Mouse (Mus musculus) forebrain, postnatal 0 days (tissue): ENCODE data around the gene 4931428L18Rik. TPM values are rescaled to one million over a fixed set of nuclear protein-coding genes. Genes with fewer than 3 reads are reported as not detected.
A peak's percentile ranks its signal among the peaks of the same experiment; 100 is the strongest.

Experiments
- ATAC-seq: fragments of 200-750 bp; cut with Nextera tagmentation; 2 replicates; pipeline ENCODE4 v1.8.0; 2017; ENCODE audit warnings: mild to moderate bottlenecking, moderate library complexity
- DNase-seq: peaks from one replicate; pipeline ENCODE4 v3.0.0-alpha.2; 2015
- H3K27ac ChIP-seq: fragments of 300-500 bp; sonication (generic); 2 replicates; pipeline ENCODE4 v1.5.1; 2014; ENCODE audit warnings: low read depth, mild to moderate bottlenecking, antibody characterized with exemption, low read length, moderate library complexity, mixed read lengths
- H3K27me3 ChIP-seq: fragments of 300-500 bp; sonication (generic); 2 replicates; pipeline ENCODE4 v1.6.1; 2014; ENCODE audit warnings: mild to moderate bottlenecking, low read length, mixed read lengths; ENCODE audit not compliant: insufficient read depth
- H3K36me3 ChIP-seq: fragments of 300-500 bp; sonication (generic); 2 replicates; pipeline ENCODE4 v1.6.1; 2014; ENCODE audit warnings: mild to moderate bottlenecking, moderate library complexity; ENCODE audit not compliant: insufficient read depth
- H3K4me1 ChIP-seq: fragments of 300-500 bp; sonication (generic); 2 replicates; pipeline ENCODE4 v1.6.1; 2014; ENCODE audit warnings: antibody characterized with exemption; ENCODE audit not compliant: insufficient read depth
- H3K4me2 ChIP-seq: fragments of 300-500 bp; sonication (generic); 2 replicates; pipeline ENCODE4 v1.6.1; 2014; ENCODE audit warnings: low read depth, mild to moderate bottlenecking, moderate library complexity
- H3K4me3 ChIP-seq: fragments of 300-500 bp; sonication (generic); 2 replicates; pipeline ENCODE4 v1.5.1; 2014; ENCODE audit warnings: low read depth, low read length, mixed read lengths
- H3K9ac ChIP-seq: fragments of 300-500 bp; sonication (generic); 2 replicates; pipeline ENCODE4 v1.6.1; 2014; ENCODE audit warnings: mild to moderate bottlenecking
- H3K9me3 ChIP-seq: fragments of 300-500 bp; sonication (generic); 2 replicates; pipeline ENCODE4 v1.6.1; 2016; ENCODE audit warnings: low read length
- CTCF ChIP-seq: sonication (generic); IDR thresholded peaks from 2 replicates; pipeline ENCODE4 v1.5.1; 2016; ENCODE audit warnings: antibody characterized with exemption, control low read depth, low read depth
- WGBS: fragments of 180-500 bp; shearing (Covaris S2); extraction: QIAGEN DNeasy Blood & Tissue Kit; methylation state at CpG from one replicate; pipeline ENCODE4 v1.1.7; 2014; 5-methylcytosine and 5-hydroxymethylcytosine counted together
- polyA plus RNA-seq: library from polyadenylated mRNA; unstranded; fragments of >200 nt; fragmentation: Nextera tagmentation; extraction: Ambion mirVana; gene quantifications from 2 replicates; pipeline ENCODE4 v1.2.1, GENCODE M21; 2015
- total RNA-seq: library from RNA; depleted of rRNA; stranded (reverse); fragments of >200 nt; gene quantifications from 2 replicates; pipeline ENCODE4 v1.2.3, GENCODE M21; 2014

The 4931428L18Rik gene
- total and polyA plus RNA-seq, 2 experiments from 2014 or later, result not detected

DNA sequence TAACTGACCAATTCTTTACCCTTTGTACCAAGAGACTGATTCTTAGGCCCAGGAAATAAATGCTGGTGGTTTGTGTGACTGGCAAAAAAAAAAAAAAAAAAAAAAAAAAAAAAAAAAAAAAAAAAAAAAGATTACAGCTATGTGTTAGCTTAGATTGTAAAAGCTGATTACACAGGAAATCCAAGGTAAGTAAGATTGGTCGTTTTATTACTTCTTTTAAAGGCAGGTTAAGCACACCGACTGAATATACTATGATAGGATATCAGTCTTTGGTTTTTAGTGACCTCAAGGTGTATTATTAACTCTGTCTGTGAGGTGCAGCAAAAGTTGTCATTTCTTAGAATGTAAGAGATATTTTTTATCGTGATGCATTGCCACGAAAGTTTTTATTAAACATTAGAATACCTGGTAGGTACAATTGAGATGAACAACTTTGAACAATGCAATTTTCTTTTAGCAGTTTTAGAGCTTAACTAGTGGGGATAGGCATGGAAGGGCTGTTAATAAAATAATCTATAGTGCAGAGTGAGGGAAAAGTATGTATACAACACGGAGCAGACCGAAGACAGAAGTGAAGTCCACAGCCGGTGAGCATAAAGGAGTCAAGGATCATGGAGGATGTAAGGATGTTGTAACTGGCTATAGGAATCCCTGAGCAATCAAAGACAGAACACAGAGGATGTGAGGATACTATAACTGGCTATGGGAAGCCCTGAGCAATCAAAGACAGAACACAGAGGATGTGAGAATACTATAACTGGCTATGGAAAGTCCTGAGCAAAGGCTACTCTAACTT is 57.0 kb downstream of the 4931428L18Rik start:
- DNase-seq (no peak), ATAC-seq (no peak)
- no peaks in the 10 kb centered on the region for H3K36me3 ChIP-seq
- no peaks in the 10 kb centered on the region for H3K27me3 ChIP-seq
- H3K4me1 ChIP-seq, result no peaks in the 10 kb centered on the region
- no peak overlapping the region for H3K4me3 ChIP-seq
- 92% methylated on average over 7 of the region's 7 CpGs for WGBS
- no peak overlapping the region for H3K4me2 ChIP-seq
- no peak overlapping the region for H3K27ac ChIP-seq
- H3K9me3 ChIP-seq, result no peaks in the 10 kb centered on the region
- H3K9ac ChIP-seq, result no peak overlapping the region
- TF ChIP-seq CTCF, result no peak

DNA sequence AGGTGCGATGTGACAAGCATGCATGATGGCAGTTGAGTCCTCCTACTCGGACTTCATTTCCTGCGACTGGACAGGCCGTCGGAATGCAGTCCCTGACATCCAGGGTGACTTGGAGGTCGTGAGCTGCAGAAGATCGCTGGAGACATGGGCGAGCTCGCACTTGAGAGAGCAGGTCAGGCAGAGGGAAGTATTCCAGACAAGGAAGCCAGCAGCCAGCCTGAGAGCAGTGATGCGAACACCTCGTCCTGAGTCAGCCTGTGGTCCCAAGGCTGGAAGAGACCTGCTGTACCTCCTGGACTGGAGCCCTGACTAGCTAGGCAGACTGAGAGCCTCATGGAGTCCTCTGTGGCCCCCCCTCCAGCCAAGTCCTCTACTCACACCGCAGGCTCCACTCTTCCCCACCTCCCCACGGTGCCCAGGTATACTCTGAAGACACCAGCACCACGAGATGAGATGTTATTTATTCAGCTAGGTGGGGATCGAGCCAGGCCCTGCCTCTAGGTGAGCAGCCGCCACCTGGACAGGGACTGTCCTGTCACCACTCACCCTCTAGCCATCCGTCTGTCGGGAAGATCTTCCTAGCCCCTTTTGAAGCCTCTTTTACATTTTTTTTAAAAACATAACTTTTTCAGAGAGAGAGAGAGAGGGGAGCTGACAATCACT is 57.8 kb downstream of the 4931428L18Rik start:
- Histone ChIP-seq H3K4me1 (no peaks in the 10 kb centered on the region), H3K4me3 (no peak overlapping the region)
- TF ChIP-seq CTCF, result no peak

DNA sequence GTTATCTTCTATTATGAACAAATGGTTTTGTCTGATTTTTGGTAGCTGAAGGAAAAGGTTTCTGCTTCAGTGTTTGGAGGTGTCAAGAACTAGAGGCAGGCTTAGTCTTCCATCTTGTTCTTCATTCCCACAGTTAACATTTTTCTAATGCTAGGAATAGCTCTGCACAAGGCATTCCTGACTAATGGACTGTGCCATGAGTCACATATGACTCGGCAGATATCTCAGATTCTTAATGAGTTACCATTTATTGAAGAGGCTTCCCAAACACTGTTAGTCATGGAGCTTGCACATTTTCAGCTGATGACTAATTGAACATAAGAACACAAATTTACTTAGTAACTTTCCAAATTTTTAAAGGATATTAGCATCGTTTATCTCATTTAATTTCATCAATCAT is 65.6 kb downstream of the 4931428L18Rik start:
- Histone ChIP-seq H3K27ac (no peak overlapping the region), H3K27me3 (no peaks in the 10 kb centered on the region), H3K36me3 (no peaks in the 10 kb centered on the region), H3K4me2 (no peak overlapping the region), H3K9me3 (no peaks in the 10 kb centered on the region), H3K9ac (no peak overlapping the region), H3K4me3 (no peak overlapping the region), H3K4me1 (no peaks in the 10 kb centered on the region)
- no peak for DNase-seq
- no peak for TF ChIP-seq CTCF
- WGBS, result 92% methylated on average over 2 of the region's 2 CpGs
- no peak for ATAC-seq

More for the DNA sequence above, 57.8 kb downstream of the 4931428L18Rik start:
- 85% methylated on average over 18 of the region's 18 CpGs for WGBS
- no peak for DNase-seq
- ATAC-seq, result no peak
- H3K27me3 ChIP-seq, result no peaks in the 10 kb centered on the region
- H3K4me2 ChIP-seq, result no peak overlapping the region
- H3K9me3 ChIP-seq, result no peaks in the 10 kb centered on the region
- no peak overlapping the region for H3K27ac ChIP-seq
- no peaks in the 10 kb centered on the region for H3K36me3 ChIP-seq
- H3K9ac ChIP-seq, result no peak overlapping the region

DNA sequence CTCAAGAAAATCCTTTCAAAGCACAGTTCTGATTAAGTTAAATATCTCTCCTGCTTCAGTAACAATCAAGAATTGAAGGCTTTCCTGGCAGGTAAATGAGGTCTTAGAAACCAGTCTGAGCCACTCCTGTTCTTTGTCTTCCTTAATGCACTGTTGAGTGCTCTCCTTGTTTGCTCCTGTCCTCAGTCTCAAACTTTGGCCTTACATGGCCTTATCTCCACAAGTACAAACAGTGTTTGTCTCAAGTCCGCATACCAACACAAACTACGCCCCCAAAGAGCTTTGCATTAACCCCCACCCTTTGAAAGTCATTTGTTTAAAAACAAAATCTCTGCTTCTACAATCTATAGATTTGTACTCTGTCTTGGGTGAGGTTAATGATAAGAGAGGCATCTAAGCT is 66.3 kb downstream of the 4931428L18Rik start:
- Histone ChIP-seq H3K4me3 (no peak overlapping the region), H3K27ac (no peak overlapping the region), H3K4me2 (no peak overlapping the region), H3K36me3 (no peaks in the 10 kb centered on the region), H3K9me3 (no peaks in the 10 kb centered on the region), H3K27me3 (no peaks in the 10 kb centered on the region), H3K4me1 (no peaks in the 10 kb centered on the region), H3K9ac (no peak overlapping the region)
- DNase-seq (no peak), ATAC-seq (no peak)
- no peak for TF ChIP-seq CTCF
- 89% methylated on average over 2 of the region's 2 CpGs for WGBS

DNA sequence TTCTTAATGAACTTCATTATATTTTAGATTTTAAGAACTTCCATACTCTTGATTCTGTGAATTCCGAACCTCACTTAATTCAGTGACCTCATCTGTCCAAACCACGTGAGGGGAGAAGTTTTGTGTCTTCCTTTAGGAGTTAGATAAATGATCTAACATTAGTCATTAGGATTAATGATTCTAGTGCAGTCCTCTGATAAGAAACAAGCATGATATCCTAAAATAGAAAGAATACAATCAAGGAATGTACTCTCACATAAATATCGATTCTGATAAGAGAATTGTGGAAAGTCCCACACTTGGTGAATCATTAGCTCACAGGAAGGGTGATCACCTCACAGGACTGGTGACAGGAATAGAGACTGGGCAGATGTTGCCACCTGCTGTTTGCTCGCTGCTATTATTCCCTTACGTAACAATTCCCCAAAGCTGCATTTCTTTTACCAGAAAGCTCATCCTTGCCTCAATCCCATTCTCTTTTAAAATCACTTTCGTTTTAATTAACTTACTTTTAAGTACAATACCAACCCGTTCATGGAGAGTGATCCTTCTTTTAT is 68.6 kb downstream of the 4931428L18Rik start:
- peak; percentile 86 for ATAC-seq
- peak; percentile 80 for TF ChIP-seq CTCF

DNA sequence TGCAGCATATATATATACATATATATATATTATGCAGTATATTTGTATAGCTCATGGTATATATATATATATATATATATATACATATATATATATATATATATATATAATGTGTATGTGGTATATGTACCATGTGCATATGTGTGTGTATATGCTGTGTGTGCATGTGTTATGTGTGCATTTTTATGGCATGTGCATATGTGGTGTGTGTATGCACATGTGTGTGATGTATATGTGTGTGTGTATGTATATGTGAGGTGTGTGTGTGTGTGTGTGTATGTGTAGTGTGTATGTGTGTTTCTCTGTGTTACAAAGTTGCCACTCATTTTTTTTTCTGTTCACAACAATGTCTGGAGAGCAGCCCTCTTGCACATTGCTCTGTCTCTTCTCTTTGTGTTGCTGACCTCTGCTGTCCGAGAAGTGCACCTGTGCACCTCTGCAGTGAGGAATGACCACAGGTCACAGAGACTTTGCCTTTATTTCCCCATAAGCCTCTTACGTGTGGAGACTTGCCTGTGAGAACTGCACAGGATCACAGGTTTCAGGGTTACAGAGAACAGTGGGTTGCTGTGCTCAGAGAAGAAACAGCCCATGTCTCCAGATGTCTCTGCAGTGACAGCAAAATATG is 69.6 kb downstream of the 4931428L18Rik start:
- H3K27ac ChIP-seq, result no peak overlapping the region
- TF ChIP-seq CTCF, result peak; percentile 20; the same call in 1 of the 2 replicates
- no peaks in the 10 kb centered on the region for H3K27me3 ChIP-seq
- H3K4me3 ChIP-seq, result no peak overlapping the region
- ATAC-seq, result no peak
- H3K9ac ChIP-seq, result no peak overlapping the region
- H3K4me1 ChIP-seq, result no peaks in the 10 kb centered on the region
- H3K9me3 ChIP-seq, result no peaks in the 10 kb centered on the region
- WGBS, result 60% methylated on average over 2 of the region's 2 CpGs
- no peak overlapping the region for H3K4me2 ChIP-seq
- H3K36me3 ChIP-seq, result no peaks in the 10 kb centered on the region
- DNase-seq, result no peak

More for the DNA sequence above, 68.6 kb downstream of the 4931428L18Rik start:
- Histone ChIP-seq H3K9ac (no peak overlapping the region), H3K4me3 (no peak overlapping the region), H3K9me3 (no peaks in the 10 kb centered on the region), H3K27ac (no peak overlapping the region), H3K27me3 (no peaks in the 10 kb centered on the region), H3K4me2 (no peak overlapping the region), H3K4me1 (no peaks in the 10 kb centered on the region), H3K36me3 (no peaks in the 10 kb centered on the region)
- 20% methylated on average over 7 of the region's 7 CpGs for WGBS
- peak; percentile 64 for DNase-seq
